Mouse (Mus musculus) cerebellum, adult 11-12 months (tissue): ENCODE measurements around the gene Wapl.

ENCODE experiments used
- DNase-seq: peaks from one replicate; pipeline ENCODE4 v3.0.0; 2022

Wapl gene

DNA sequence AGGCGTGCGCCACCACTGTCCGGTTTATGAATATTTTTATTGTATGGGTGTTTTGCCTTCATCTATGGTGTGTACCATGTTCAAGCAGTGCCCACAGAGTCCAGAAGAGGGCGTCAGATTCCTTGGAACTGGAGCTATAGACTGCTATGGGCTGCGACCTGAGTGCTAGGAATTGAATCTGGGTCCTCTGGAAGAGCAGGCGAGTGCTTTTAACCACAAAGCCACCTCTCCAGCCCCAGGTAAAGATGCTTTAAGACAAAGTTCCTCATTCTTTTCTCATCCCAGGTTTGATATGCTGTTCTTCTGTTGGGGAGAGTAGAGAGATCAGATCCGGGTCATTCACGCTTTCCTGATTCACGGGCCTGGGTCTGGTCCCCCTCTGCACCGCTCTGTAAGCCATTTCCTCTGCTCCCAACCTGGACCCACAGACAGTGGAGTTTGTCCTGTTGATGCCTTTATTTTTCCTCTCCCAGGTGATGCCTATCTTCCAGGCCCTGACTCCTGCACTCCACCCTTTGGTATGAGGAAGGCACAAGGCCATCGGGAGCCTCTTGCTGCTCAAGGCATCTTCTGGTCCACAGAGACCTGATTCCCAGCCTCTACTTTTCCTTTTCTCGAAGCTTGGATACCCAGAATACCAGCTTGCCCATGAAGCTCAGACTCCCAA is 103.1 kb downstream of the Wapl start:
- no peak for DNase-seq

GRCm38 (mm10) chr14:34777810-34778209 is 104.1 kb downstream of the Wapl start:
- DNase-seq: no peak

- DNase-seq: no peak
These were observed 105.0 kb downstream of the Wapl start for GRCm38 (mm10) chr14:34778760-34779159.

DNA sequence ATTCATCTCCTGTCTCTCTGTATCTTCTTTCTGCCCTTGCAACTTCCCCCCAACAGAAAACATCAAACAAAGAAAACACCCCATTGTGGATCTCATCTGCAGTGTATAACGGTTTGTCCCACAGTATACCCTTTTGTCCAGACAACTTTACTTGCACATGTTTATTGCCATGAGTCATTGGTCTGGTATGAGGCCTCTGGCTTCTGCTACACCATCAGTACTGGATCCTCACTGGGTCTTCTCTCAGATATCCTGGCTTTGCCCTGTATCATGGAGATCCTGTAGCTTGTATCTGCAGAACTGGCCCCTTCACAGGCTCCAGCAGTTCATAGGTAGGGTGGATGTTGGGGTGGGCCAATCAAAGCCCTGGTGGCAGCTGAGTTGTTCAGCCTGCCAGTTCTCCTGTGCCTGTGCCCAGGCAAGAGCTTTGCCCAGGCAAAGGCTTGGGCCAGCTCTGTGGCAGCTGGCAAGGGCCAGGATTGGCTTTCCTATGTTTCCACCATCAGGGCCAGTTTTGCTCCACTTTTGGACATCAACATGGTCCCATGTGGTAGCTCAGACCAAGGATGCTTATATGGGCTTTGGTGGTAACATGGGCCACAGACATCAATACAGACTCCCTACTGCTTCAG is 119.8 kb downstream of the Wapl start:
- no peak for DNase-seq
